Mouse (Mus musculus) ES-Bruce4 (cell line): ENCODE results near the gene H2-M10.4.

Experiments
- CTCF ChIP-seq: IDR thresholded peaks from one replicate; pipeline ENCODE4 v1.8.1; 2011; ENCODE audit warnings: low read depth, low read length
- EP300 ChIP-seq: IDR thresholded peaks from 2 replicates; pipeline ENCODE4 v1.6.1; 2011; ENCODE audit warnings: low read depth, low read length; ENCODE audit not compliant: insufficient read depth

- TF ChIP-seq EP300 (no peak), CTCF (no peak)
Measured at GRCm38 (mm10) chr17:36431411-36431810, 30.7 kb downstream of the H2-M10.4 start.
